Mouse (Mus musculus): ENCODE data around the gene Sphk1.
"Not testable (repeated sequence)": the region's sequence is repeated elsewhere in the genome, so short reads cannot be mapped to it uniquely, and the experiment has no call there.

Gene Sphk1

DNA sequence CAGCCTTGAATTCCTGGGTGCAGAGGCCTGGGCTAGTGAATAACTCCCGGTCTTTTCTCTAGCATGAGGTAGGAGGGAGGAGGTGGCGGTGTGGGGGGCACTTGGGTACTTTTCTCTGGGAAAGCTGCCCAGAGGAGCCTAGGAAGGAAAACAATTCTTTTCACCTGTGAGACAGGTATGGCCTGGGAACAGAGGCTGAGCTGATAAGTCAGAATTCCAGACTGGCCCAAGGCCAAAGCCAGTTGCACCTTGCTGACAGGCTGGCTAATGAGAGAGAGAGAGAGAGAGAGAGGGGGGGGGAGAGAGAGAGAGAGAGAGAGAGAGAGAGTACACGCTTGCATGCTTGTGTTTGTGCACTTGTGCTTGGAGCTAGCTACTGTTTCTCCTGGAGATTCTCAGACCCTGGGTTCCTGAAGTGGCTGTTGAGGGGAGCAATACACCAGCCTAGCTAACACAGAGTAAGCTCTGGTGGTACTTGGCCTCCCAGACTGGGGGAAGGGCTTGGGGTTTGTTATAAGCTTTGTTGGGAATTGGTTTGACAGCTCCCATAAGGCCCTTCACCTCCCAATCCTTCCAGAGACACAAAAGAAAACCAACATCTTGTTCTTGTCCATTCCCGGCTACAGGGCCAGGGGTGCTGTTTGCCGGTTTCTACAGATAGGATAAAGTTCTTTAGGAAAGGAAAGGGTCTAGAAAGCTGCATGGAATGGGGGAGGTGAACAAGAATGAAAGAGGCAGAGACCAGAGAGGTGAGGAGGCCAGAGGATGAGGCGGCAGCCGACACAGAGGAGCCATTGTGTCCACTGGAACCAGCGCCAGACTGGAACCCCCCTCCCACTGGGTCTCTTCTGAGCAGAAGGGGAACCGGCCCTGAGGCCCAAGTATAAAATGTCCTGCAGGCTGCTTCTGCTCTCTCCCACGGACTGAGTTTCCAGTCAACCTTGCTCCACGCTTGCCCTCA lies at the start of gene Sphk1:
Sphk1 (plus strand) TSS at position 739 of the 961 bp plus-strand sequence.
- DNase-seq (ENCODE audit: low spot score in 2 of 2), result no peak

DNA sequence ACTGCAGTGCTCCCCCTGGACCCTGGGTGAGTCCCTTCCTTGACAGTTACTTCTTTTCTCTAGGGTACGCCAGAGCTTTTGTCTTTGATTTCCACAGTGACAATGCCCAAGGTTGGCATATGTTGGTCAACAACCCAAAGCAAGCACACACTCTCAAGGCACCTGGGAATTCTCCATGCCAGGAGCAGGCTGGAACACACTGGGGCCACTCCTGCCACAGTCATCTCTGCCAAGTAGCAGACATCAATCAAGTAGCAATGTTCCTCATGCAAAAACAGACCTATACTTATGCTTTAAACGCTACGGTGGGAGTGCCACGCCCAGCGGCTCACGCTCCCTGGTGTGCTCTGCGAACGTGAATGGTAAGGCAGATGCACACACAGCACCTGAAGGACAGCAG lies 49.8 kb upstream of the Sphk1 start:
- no peak for DNase-seq (ENCODE audit: low spot score in 2 of 2)

DNA sequence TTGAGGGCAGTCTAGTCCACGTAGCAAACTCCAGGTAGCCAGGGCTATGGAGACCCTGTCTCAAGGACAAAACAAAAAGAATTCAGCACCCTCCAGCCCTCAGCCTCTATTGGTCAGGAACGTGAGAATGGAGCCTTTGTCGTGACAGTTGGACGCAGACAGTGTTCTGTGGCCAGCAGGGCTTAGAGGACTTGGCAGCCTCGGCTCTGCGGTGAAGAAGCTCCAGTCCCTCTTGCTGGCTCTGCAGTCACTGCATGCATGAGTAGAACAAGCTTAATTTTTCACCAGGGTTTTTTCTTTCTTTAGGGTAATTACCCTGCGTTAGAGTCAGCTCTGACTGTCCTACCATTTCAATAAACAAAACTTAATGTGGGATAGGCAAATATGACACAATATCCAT lies 48.9 kb upstream of the Sphk1 start:
- no peak for DNase-seq (ENCODE audit: low spot score in 2 of 2)

DNA sequence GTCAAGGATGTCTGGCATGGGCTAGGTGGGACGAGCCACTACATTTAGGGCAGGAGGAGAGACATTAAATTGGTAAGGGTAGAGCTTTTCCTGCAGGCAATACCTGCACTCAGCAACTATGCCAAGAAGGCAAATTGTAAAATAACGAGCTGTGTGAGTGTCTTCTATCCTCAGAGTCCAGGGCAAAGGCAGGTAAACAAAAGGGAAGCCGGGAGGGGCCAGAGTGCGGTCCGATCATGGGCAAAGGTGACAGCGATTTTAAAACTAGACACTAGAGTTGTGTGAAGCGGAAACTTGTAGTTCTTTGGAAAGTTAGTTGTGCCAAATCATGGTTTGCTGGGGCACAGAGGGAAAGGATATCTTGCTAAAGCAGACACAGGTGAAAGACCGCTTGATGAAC lies 46.5 kb upstream of the Sphk1 start:
- DNase-seq (ENCODE audit: low spot score in 2 of 2), result no peak

GRCm38 (mm10) chr11:116488207-116488606 lies 42.5 kb upstream of the Sphk1 start:
- DNase-seq (ENCODE audit: low spot score in 2 of 2), result no peak

DNA sequence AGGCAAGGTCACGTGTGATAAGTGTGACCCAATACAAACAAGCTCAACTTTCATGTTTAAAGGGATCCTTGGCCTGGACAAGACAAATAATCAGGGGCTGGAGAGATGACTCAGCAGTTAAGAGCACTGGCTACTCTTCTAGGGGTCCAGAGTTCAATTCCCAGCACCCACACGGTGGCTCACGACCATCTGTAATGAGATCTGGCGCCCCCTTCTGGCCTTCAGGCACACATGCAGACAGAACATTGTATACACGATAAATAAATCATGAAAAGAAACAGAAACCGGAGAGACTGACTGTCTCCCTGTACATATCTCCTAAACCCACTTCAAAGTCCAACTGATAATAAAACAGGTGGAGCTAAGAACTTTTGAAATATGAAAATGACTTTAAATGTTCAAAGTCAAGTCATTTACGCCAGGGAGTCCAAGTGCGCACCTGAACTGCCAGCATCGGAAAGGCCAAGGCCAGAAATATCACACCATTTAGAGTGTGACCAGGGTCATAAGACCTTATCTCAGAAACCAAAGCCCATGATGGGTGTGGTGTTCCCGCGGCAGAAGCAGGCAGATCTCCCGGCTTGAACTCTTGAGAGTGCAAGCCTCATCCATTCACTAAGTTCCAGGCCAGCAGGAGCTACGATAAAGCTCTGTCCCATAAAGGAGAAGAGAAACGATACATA lies 41.9 kb upstream of the Sphk1 start:
- DNase-seq (ENCODE audit: low spot score in 2 of 2), result no peak

GRCm38 (mm10) chr11:116489771-116490231 lies 40.9 kb upstream of the Sphk1 start:
- DNase-seq (ENCODE audit: low spot score in 2 of 2), result peak in 1 of 2 experiments; percentile 24

DNA sequence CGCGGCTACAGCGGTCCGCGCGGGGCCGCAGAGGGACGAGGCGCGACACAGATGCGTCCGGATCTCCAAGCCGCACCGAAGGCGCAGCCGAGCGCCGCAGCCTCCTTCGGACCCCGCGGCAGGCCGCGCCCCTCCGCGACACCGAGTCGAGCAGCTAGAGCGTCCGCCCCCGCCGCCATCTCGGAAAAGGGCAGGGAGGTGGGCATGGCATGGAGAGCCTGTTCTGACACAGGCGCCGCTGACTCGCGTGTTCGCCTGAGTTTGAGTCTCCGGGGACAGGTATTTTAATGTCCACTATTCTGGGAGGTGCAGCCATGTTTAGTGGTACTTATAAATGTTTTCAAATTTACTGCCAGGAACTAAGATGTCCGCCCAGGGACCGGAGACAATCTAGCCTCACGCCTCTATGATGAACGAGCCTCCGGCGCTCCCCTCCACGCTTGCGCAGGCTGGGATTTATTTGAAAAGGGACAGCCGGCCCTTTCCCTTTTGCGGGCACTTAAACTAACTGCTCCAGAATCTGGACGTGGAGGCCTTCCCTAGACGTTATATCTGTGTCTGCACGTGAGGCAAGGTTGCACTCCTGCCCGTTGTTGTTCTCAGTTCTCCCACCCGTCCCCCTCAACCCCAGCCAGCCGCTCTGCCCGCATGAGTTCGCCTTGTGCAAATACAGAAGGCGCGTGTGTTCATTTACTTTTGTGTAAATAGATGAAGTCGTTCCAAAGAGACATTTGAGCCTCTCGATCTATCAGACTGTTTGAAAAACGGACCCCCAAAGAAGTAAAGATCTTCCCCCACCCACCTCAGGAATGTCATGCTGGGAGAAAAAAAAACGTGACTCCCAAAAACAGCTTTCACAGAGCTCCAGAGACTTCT lies 40.3 kb upstream of the Sphk1 start:
- peak; percentile 82 to 87 for DNase-seq (ENCODE audit: low spot score in 2 of 2)

DNA sequence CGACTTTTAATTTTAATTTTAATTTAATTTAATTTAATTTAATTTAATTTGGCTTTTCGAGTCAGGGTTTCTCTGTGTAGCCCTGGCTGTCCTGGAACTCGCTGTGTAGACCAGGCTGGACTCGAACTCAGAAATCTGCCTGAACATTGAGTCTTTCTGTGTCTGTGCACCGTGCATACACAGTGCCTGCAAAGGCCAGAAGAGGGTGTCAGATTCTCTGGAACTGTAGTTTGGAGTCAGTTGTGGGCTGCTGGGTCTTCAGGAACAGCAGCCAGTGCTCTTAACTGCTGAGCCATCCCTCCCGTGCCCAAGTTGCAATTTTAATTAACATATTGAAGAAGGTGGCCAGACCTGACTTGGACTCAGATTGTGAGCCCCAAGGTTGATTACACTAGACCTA lies 39.4 kb upstream of the Sphk1 start:
- no peak for DNase-seq (ENCODE audit: low spot score in 2 of 2)

GRCm38 (mm10) chr11:116492507-116492906 lies 38.2 kb upstream of the Sphk1 start:
- not testable (repeated sequence) for DNase-seq (ENCODE audit: low spot score in 2 of 2)

DNA sequence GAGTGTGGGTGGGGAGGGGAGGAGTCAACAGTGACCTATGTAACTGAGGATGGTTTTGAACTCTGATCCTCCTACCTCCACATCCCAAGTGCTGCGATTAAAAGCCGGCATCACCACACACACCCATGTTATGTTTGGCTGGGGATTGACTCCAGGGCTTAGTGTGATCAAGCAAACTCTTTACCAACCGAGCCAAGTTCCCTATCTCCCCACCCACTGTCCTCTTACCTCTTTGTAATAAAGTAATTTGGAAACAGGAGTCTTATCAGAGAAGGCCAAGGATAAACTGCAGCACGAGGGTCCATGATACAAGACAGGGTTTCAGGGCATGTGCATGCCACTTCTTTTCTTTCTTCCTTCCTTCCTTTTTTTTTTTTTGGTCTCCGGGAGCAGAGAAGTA lies 37.5 kb upstream of the Sphk1 start:
- no peak for DNase-seq (ENCODE audit: low spot score in 2 of 2)

GRCm38 (mm10) chr11:116493795-116494252 lies 36.9 kb upstream of the Sphk1 start, which contains the start of gene Prpsap1:
TSS of gene Prpsap1 (minus strand) at chr11:116494202.
- peak in 1 of 2 experiments; percentile 54 for DNase-seq (ENCODE audit: low spot score in 2 of 2)

GRCm38 (mm10) chr11:116494474-116495174 lies 36.1 kb upstream of the Sphk1 start:
- DNase-seq (ENCODE audit: low spot score in 2 of 2), result peak; percentile 65 to 80

GRCm38 (mm10) chr11:116497313-116497712 lies 33.4 kb upstream of the Sphk1 start:
- no peak for DNase-seq (ENCODE audit: low spot score in 2 of 2)

DNA sequence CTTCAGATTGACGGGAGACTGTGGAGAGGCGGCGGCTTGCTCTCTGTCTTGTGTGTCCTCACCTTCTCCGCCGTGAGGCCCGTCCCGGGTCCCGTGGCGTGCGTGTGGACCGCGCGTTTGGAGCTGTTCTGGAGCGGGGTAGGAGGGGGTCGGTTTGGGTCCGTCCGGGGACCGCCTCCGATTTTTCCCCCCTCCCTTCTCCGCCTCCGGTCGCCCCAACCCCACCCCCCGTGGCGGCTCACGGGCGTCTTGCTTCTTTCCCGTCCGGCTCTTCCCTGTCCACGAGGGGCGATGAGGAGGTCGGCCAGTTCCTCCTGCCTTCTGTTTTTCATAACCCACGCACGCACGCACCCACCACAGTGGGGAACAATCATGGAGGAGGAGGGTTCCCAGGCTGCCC lies 32.1 kb upstream of the Sphk1 start:
- DNase-seq (ENCODE audit: low spot score in 2 of 2), result no peak

GRCm38 (mm10) chr11:116499018-116499417 lies 31.7 kb upstream of the Sphk1 start:
- no peak for DNase-seq (ENCODE audit: low spot score in 2 of 2)

- DNase-seq (ENCODE audit: low spot score in 2 of 2), result no peak
Observed at GRCm38 (mm10) chr11:116501005-116501746, 29.5 kb upstream of the Sphk1 start.

DNA sequence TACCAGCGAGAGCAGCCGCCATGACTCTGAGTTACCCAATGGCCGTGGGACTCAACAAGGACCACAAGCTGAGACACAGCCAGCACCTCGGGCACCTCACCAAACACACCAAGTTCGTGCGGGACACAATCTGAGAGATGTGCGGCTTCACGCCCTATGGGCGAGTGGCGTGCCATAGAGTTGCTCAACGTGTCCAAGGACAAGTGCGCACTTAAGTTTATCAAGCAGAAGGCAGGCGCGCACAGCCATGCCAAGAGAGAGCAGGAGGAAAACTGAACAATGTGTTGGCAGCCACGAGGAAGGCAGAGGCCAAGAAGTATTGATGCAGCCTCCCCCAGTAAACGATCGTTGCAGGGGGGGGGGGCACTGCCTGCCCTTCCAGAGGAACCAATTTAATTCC lies 26.2 kb upstream of the Sphk1 start:
- DNase-seq (ENCODE audit: low spot score in 2 of 2), result no peak

GRCm38 (mm10) chr11:116505573-116505972 lies 25.2 kb upstream of the Sphk1 start:
- no peak for DNase-seq (ENCODE audit: low spot score in 2 of 2)
